Mouse (Mus musculus): ENCODE data around the gene Tubb4a.
"Not testable (repeated sequence)": the region's sequence is repeated elsewhere in the genome, so short reads cannot be mapped to it uniquely, and the experiment has no call there.

The Tubb4a gene

DNA sequence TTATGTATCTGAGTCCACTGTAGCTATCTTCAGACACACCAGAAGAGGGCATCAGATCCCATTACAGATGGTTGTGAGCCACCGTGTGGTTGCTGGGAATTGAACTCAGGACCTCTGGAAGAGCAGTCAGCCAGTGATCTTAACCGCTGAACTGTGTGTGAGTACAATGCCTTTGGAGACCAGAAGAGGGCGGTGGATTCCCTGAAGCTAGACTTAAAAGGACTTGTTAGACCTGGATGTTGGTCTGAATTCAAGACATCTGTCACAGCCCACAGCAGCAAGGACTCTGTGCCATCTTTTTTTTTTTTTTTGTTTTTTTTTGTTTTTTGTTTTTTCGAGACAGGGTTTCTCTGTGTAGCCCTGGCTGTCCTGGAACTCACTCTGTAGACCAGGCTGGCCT, 35.9 kb downstream of the Tubb4a start:
- DNase-seq: not testable (repeated sequence)

- DNase-seq: no peak
Observed at GRCm38 (mm10) chr17:57048816-57049215, 38.8 kb downstream of the Tubb4a start.

GRCm38 (mm10) chr17:57047406-57047805, 40.2 kb downstream of the Tubb4a start:
- DNase-seq: no peak

- no peak for DNase-seq
Observed at GRCm38 (mm10) chr17:57041554-57041953, 46.0 kb downstream of the Tubb4a start, which contains the start of gene Slc25a41. TSS of gene Slc25a41 (minus strand) at chr17:57041654.

DNA sequence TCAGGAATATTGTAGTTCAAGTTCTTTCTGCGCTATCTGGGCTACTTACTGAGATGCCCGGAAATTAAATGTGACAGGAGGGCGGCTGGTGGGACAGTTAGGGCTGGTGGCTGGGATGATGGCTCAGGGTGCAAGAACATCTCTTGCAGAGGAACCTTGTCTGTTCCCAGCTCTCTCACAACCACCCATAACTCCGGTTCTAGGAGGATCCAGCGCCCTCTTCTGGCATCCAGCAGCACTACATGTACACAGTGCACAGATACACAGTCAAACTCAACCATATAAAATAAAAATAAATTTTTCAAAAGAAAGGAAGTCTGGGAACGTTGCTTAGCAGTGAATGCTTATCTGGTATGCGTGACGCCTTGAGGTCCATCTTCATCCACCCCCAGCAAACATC, 48.6 kb downstream of the Tubb4a start:
- no peak for DNase-seq

- DNase-seq: no peak
Observed at GRCm38 (mm10) chr17:57032854-57033253, 54.7 kb downstream of the Tubb4a start.

- peak; percentile 100 for DNase-seq
Observed at GRCm38 (mm10) chr17:57031661-57032420, 55.7 kb downstream of the Tubb4a start.

DNA sequence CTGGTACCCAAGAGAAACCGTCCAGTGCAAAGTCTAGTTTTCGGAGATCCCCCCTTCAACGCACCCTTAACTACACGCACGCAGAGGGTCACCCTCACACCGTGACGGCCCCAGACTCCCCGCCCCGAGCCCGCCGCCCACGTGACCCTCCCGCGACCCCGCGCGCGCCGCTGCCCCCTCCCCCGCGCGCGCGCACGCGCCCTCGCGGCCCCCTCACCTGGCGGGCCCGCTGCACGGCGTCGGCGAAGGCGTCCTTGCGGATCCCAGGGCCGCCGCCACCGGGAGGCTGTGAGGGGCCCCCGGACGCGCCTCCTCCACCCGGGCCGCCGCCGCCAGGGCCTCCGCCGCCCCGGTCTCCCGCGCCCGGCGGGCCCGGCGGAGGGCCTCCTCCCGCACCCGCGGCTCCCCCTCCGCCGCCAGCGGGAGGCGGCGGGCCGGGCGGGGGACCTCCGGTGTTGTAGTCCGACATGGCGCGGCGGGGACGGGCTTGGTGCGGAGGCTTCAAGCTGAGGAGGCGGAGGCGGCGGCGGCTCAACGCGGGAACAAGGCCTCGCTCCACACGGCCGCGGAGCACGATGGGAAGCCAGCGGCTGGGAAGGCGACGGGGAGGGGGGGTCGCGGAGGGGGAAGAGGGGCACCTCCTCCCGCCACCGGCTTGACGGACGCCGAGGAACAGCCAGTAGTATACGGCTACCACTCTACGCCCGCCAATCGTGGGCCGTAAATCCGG, 56.5 kb downstream of the Tubb4a start, which contains the start of gene Khsrp:
Gene Khsrp (minus strand): TSS at position 592 of the 730 bp plus-strand sequence.
- peak; percentile 96 for DNase-seq

Measured in heart, adult 11 months (tissue).